In the genomic region with DNA sequence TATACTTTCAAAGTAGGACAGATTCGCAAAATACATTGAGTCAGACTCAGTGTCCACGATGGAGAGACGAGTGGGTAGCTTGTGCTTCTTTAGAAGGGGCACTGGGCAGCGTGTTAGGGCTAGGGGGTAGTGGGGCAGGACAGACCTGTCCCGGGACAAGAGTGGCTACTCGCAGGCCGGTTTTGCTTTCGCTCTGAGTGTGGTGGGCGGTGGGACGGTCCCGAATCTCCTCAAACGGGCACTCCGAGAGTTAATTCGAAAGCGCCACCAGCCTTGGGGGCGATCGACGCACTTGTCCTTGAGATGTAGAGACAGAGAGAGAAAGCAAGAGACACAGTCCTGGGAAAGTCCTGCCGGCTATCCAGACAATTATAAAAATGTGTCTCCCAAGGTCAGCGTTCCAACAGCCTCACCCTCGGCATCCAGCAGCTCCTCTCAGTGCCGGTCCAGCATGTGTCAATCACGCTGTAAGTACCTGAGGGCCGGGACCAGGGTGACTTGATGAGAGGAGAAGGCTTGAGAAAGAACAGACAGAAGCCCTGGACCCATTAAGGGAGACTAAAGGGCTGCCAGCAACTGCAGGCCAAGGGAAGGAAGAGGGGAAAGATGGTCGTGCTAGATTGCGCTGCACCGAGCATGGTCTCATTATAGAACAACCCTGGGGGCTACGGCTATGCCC, we compare ENCODE assay signal across 12 mouse cellular contexts. TPM values are rescaled to one million over a fixed set of nuclear protein-coding genes. Genes with fewer than 3 reads are reported as not detected.
A peak's percentile ranks its signal among the peaks of the same experiment; 100 is the strongest.
DNase-seq lines count a peak whose midpoint lies in the region; ATAC-seq and TF ChIP-seq lines count a peak whose summit lies in the region.
"Had no signal": no experiment of that assay in that cellular context is flagged by ENCODE, and none has a peak within 500 bp of the region (broad histone marks: within the 10 kb centered on the region; RNA-seq: fewer than 3 reads in every experiment).

No protein-coding gene starts in this region.

- peak overlapping the region; percentile 63 for H3K4me2 ChIP-seq in heart, embryonic 13.5 days
- peak overlapping the region; percentile 61 for H3K4me2 ChIP-seq in liver, postnatal 0 days (ENCODE audit: low read depth, low read length)
- H3K4me2 ChIP-seq in kidney, embryonic 16.5 days (replicated peaks; ENCODE audit: low read depth, low read length): no peak overlapping the region
- no peak overlapping the region for H3K4me2 ChIP-seq in midbrain, postnatal 0 days (ENCODE audit: low read depth, low read length, poor library complexity, severe bottlenecking)
- H3K4me2 ChIP-seq: midbrain, embryonic 15.5 days had no signal

- DNase-seq in heart, postnatal 14 days: no peak
- DNase-seq in A20 (ENCODE audit: low read depth, low spot score): peak; percentile 80
- DNase-seq in adrenal gland, postnatal 25 days: peak; percentile 27
- no peak for DNase-seq in liver, postnatal 0 days
- DNase-seq in frontal cortex, adult 2 months (ENCODE audit: extremely low spot score in 1 of 2, low spot score in 1 of 2): no peak
- no peak for DNase-seq in midbrain, postnatal 0 days (ENCODE audit: low spot score)
- DNase-seq: gastrocnemius, postnatal 14 days; lung, adult 18-20 months had no signal

- peak overlapping the region; percentile 44; the same call in 1 of the 2 replicates for H3K9ac ChIP-seq in heart, embryonic 13.5 days
- H3K9ac ChIP-seq in liver, postnatal 0 days (replicated peaks): peak overlapping the region; percentile 59
- no peak overlapping the region for H3K9ac ChIP-seq in kidney, embryonic 16.5 days (replicated peaks; ENCODE audit: low read length)
- H3K9ac ChIP-seq in midbrain, postnatal 0 days (replicated peaks; ENCODE audit: low read length, poor library complexity, severe bottlenecking): no peak overlapping the region
- H3K9ac ChIP-seq: midbrain, embryonic 15.5 days had no signal

- no peaks in the 10 kb centered on the region for H3K9me3 ChIP-seq in heart, embryonic 13.5 days
- H3K9me3 ChIP-seq in liver, postnatal 0 days (ENCODE audit: low read length): no peaks in the 10 kb centered on the region
- H3K9me3 ChIP-seq in kidney, embryonic 16.5 days (ENCODE audit: low read length): no peaks in the 10 kb centered on the region
- no peaks in the 10 kb centered on the region for H3K9me3 ChIP-seq in midbrain, postnatal 0 days (ENCODE audit: low read length)
- H3K9me3 ChIP-seq: midbrain, embryonic 15.5 days had no signal

- peaks cover 31% of the 10 kb centered on the region for H3K4me1 ChIP-seq in heart, embryonic 13.5 days
- peaks cover 7% of the 10 kb centered on the region; the same call in 1 of the 2 replicates for H3K4me1 ChIP-seq in liver, postnatal 0 days (ENCODE audit: insufficient read depth)
- H3K4me1 ChIP-seq in kidney, embryonic 16.5 days (ENCODE audit: insufficient read depth, low read length): peaks cover 16% of the 10 kb centered on the region
- H3K4me1 ChIP-seq in midbrain, postnatal 0 days (ENCODE audit: insufficient read depth, low read length): no peaks in the 10 kb centered on the region

- 52% methylated on average over 28 of the region's 28 CpGs for WGBS in heart, embryonic 13.5 days
- 34% methylated on average over 28 of the region's 28 CpGs for WGBS in liver, postnatal 0 days (ENCODE audit: insufficient replicate concordance)
- 82% methylated on average over 28 of the region's 28 CpGs for WGBS in kidney, embryonic 16.5 days
- 85% methylated on average over 28 of the region's 28 CpGs for WGBS in midbrain, postnatal 0 days

- TF ChIP-seq EP300 in liver, postnatal 0 days (IDR thresholded peaks at IDR 0.05; ENCODE audit: low read depth): no peak

- H3K36me3 ChIP-seq in heart, embryonic 13.5 days: no peaks in the 10 kb centered on the region
- H3K36me3 ChIP-seq in liver, postnatal 0 days (replicated peaks; ENCODE audit: insufficient read depth, low read length): no peaks in the 10 kb centered on the region
- no peaks in the 10 kb centered on the region for H3K36me3 ChIP-seq in kidney, embryonic 16.5 days (ENCODE audit: insufficient read depth, low read length)
- no peaks in the 10 kb centered on the region for H3K36me3 ChIP-seq in midbrain, postnatal 0 days (ENCODE audit: insufficient read depth, low read length)
- H3K36me3 ChIP-seq: midbrain, embryonic 15.5 days had no signal

- H3K4me3 ChIP-seq in heart, embryonic 13.5 days: peak overlapping the region; percentile 33
- H3K4me3 ChIP-seq in liver, postnatal 0 days (ENCODE audit: low read depth, low read length): peak overlapping the region; percentile 45
- H3K4me3 ChIP-seq in kidney, embryonic 16.5 days (ENCODE audit: low read length): no peak overlapping the region
- H3K4me3 ChIP-seq in midbrain, postnatal 0 days (ENCODE audit: low read depth, low read length): no peak overlapping the region
- H3K4me3 ChIP-seq: erythroblast, embryonic 14.5 days; midbrain, embryonic 15.5 days had no signal

- TF ChIP-seq CTCF in liver, postnatal 0 days (IDR thresholded peaks at IDR 0.05; ENCODE audit: low read depth): no peak
- no peak for TF ChIP-seq CTCF in midbrain, postnatal 0 days (IDR thresholded peaks at IDR 0.05)

- H3K27me3 ChIP-seq in heart, embryonic 13.5 days (replicated peaks): no peaks in the 10 kb centered on the region
- H3K27me3 ChIP-seq in liver, postnatal 0 days (ENCODE audit: insufficient read depth, low read length): no peaks in the 10 kb centered on the region
- H3K27me3 ChIP-seq in kidney, embryonic 16.5 days (ENCODE audit: insufficient read depth, low read length): no peaks in the 10 kb centered on the region
- no peaks in the 10 kb centered on the region for H3K27me3 ChIP-seq in midbrain, postnatal 0 days (ENCODE audit: insufficient read depth, low read length)
- H3K27me3 ChIP-seq: midbrain, embryonic 15.5 days had no signal

- ATAC-seq in heart, embryonic 13.5 days (ENCODE audit: extremely low read depth, insufficient number of reproducible peaks, low FRiP score, low TSS enrichment): no peak
- no peak for ATAC-seq in liver, postnatal 0 days
- ATAC-seq in kidney, embryonic 16.5 days (ENCODE audit: low FRiP score, low TSS enrichment): no peak
- ATAC-seq in midbrain, postnatal 0 days (ENCODE audit: low FRiP score): no peak
- ATAC-seq: midbrain, embryonic 15.5 days had no signal

- intact Hi-C loops in heart, postnatal 14 days (cut with DNase I): no loop called here

- H3K27ac ChIP-seq in heart, embryonic 13.5 days (replicated peaks): no peak overlapping the region
- peak overlapping the region; percentile 76 for H3K27ac ChIP-seq in liver, postnatal 0 days (ENCODE audit: low read depth)
- no peak overlapping the region for H3K27ac ChIP-seq in kidney, embryonic 16.5 days (ENCODE audit: low read length)
- no peak overlapping the region for H3K27ac ChIP-seq in midbrain, postnatal 0 days (ENCODE audit: low read depth, low read length)
- H3K27ac ChIP-seq: midbrain, embryonic 15.5 days had no signal

RNA-seq across cellular contexts. Expression of gene Il12a, which starts 0.8 kb away (rescaled TPM):
- polyA plus RNA-seq in heart, embryonic 13.5 days (2015; fragmentation: Nextera tagmentation; extraction: Ambion mirVana): 0.15 TPM in 1 of 2 replicates, not detected in the other
- under 1 TPM; 0.27 to 0.60 TPM for total RNA-seq in heart, postnatal 14 days (2021)
- 0.67 TPM in 1 of 2 replicates, not detected in the other for total RNA-seq in adrenal gland, postnatal 25 days (2021)
- 3.1 and 3.2 TPM in 2 replicates for polyA plus RNA-seq in liver, postnatal 0 days (2015; fragmentation: Nextera tagmentation; extraction: Ambion mirVana)
- polyA plus RNA-seq in kidney, embryonic 16.5 days (2015; fragmentation: Nextera tagmentation; extraction: Ambion mirVana): 0.41 TPM in 1 of 2 replicates, not detected in the other
- 4.0 and 5.5 TPM in 2 replicates for polyA plus RNA-seq in frontal cortex, adult 2 months (2012; rRNA removed)
- total RNA-seq in midbrain, postnatal 0 days (2014; rRNA removed): 1.5 TPM in 1 of 2 replicates, not detected in the other
- not detected in 2 replicates for polyA plus RNA-seq in midbrain, postnatal 0 days (2015; fragmentation: Nextera tagmentation; extraction: Ambion mirVana)
- polyA plus RNA-seq: erythroblast, embryonic 14.5 days; midbrain, embryonic 15.5 days had no signal

Comparison
In these comparisons a context has a peak if more than half of its experiments do, and no peak if none do; other contexts are left out.
1. H3K4me2 ChIP-seq: peak in heart, embryonic 13.5 days (single experiment) and liver, postnatal 0 days (single experiment); none in kidney, embryonic 16.5 days (single experiment) and midbrain, postnatal 0 days (single experiment).
2. H3K4me3 ChIP-seq: peak in heart, embryonic 13.5 days (single experiment) and liver, postnatal 0 days (single experiment); none in kidney, embryonic 16.5 days (single experiment) and midbrain, postnatal 0 days (single experiment).
3. H3K9ac ChIP-seq: peak in heart, embryonic 13.5 days (single experiment) and liver, postnatal 0 days (single experiment); none in kidney, embryonic 16.5 days (single experiment) and midbrain, postnatal 0 days (single experiment).
4. DNase-seq: peak in A20 (single experiment) and adrenal gland, postnatal 25 days (single experiment); none in heart, postnatal 14 days (0 of 2), liver, postnatal 0 days (single experiment), frontal cortex, adult 2 months (0 of 2) and midbrain, postnatal 0 days (single experiment).